Comparison of ENCODE assay signal across 21 mouse cellular contexts in the genomic region with DNA sequence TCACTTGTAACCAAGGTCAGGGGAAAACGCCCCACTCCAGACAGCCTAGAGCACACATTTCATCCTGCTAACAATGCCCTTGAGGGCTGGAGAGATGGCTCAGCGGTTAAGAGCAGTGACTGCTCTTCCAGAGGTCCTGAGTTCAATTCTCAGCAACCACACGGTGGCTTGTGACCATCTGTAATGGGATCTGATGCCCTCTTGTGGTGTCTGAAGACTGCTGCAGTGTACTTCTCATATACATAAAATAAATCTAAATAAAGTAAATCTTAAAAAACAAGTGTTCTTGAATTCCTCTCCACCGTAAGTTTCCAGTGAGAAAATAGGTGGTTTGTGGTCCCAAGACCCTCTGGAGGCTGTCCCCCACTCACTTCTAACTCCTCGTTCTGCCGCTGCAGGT. TPM values are rescaled to one million over a fixed set of nuclear protein-coding genes. Genes with fewer than 3 reads are reported as not detected.
DNase-seq lines count a peak whose midpoint lies in the region; ATAC-seq and TF ChIP-seq lines count a peak whose summit lies in the region.
"Had no signal": no experiment of that assay in that cellular context is flagged by ENCODE, and none has a peak within 500 bp of the region (broad histone marks: within the 10 kb centered on the region; RNA-seq: fewer than 3 reads in every experiment).

No protein-coding gene starts in this region.

- H3K27ac ChIP-seq in heart, postnatal 0 days (ENCODE audit: low read depth), result no peak overlapping the region
- no peak overlapping the region for H3K27ac ChIP-seq in heart, embryonic 10.5 days
- no peak overlapping the region for H3K27ac ChIP-seq in liver, postnatal 0 days (ENCODE audit: low read depth)
- H3K27ac ChIP-seq in liver, embryonic 11.5 days (ENCODE audit: low read depth, low read length), result no peak overlapping the region
- no peak overlapping the region for H3K27ac ChIP-seq in CH12.LX (ENCODE audit: insufficient read depth, low read depth)
- H3K27ac ChIP-seq: embryonic facial prominence, embryonic 15.5 days; limb, embryonic 13.5 days; midbrain, embryonic 10.5 days; neural tube, embryonic 12.5 days had no signal

- peak; percentile 11; the same call in 1 of the 2 replicates for TF ChIP-seq CTCF in heart, postnatal 0 days (IDR thresholded peaks at IDR 0.05; ENCODE audit: low read depth)
- peak; percentile 29; the same call in 1 of the 2 replicates for TF ChIP-seq CTCF in liver, postnatal 0 days (IDR thresholded peaks at IDR 0.05; ENCODE audit: low read depth)
- TF ChIP-seq CTCF in CH12.LX (conservative IDR thresholded peaks at IDR 0.05 in 1 of 2, IDR thresholded peaks at IDR 0.05 in 1 of 2; ENCODE audit: low read depth in 2 of 2, low read length in 2 of 2), result peak in 1 of 2 experiments; percentile 51; a peak in 2 of 4 replicates

- TF ChIP-seq RAD21 in CH12.LX (IDR thresholded peaks at IDR 0.05; ENCODE audit: low read depth, low read length), result peak; percentile 13

- no peak for ATAC-seq in heart, postnatal 0 days (ENCODE audit: insufficient read depth, low read depth)
- no peak for ATAC-seq in liver, postnatal 0 days
- ATAC-seq in liver, embryonic 11.5 days (replicated peaks; ENCODE audit: low FRiP score), result no peak
- ATAC-seq: inflammation-experienced regulatory T-cells, adult 6 months had no signal

- H3K9ac ChIP-seq in heart, postnatal 0 days (replicated peaks; ENCODE audit: low read depth, low read length), result no peak overlapping the region
- H3K9ac ChIP-seq in liver, postnatal 0 days (replicated peaks), result no peak overlapping the region
- no peak overlapping the region for H3K9ac ChIP-seq in liver, embryonic 11.5 days (ENCODE audit: low read depth, low read length)
- no peak overlapping the region for H3K9ac ChIP-seq in CH12.LX (ENCODE audit: insufficient read depth, low read depth)
- H3K9ac ChIP-seq: embryonic facial prominence, embryonic 15.5 days; limb, embryonic 13.5 days; neural tube, embryonic 12.5 days had no signal

- dilution Hi-C loops in CH12.LX (cut with MboI; ENCODE audit: extremely low pct_ligation_motif_present, extremely low pct_unique_long_range_greater_than_20kb, low sequenced_read_pairs), result no loop called here

- no peaks in the 10 kb centered on the region for H3K4me1 ChIP-seq in heart, postnatal 0 days (ENCODE audit: control insufficient read depth, insufficient read depth)
- H3K4me1 ChIP-seq in heart, embryonic 10.5 days, result peaks cover 7% of the 10 kb centered on the region; the same call in 1 of the 2 replicates
- H3K4me1 ChIP-seq in liver, postnatal 0 days (ENCODE audit: insufficient read depth), result no peaks in the 10 kb centered on the region
- no peaks in the 10 kb centered on the region for H3K4me1 ChIP-seq in liver, embryonic 11.5 days (replicated peaks; ENCODE audit: control insufficient read depth, insufficient read depth, low read length)
- peaks cover 7 to 42% of the 10 kb centered on the region in 2 experiments for H3K4me1 ChIP-seq in CH12.LX (ENCODE audit: control insufficient read depth in 1 of 2, insufficient read depth in 2 of 2)
- H3K4me1 ChIP-seq: embryonic facial prominence, embryonic 15.5 days; limb, embryonic 13.5 days; midbrain, embryonic 10.5 days; neural tube, embryonic 12.5 days had no signal

- H3K79me2 ChIP-seq in CH12.LX (replicated peaks; ENCODE audit: control insufficient read depth, extremely low read depth, insufficient read depth, poor library complexity, severe bottlenecking), result no peaks in the 10 kb centered on the region

- no peak overlapping the region for H3K4me2 ChIP-seq in heart, postnatal 0 days (ENCODE audit: low read depth, low read length)
- H3K4me2 ChIP-seq in liver, postnatal 0 days (ENCODE audit: low read depth, low read length), result no peak overlapping the region
- no peak overlapping the region for H3K4me2 ChIP-seq in liver, embryonic 11.5 days
- H3K4me2 ChIP-seq in CH12.LX (ENCODE audit: insufficient read depth, low read depth, poor library complexity, severe bottlenecking), result no peak overlapping the region
- H3K4me2 ChIP-seq: embryonic facial prominence, embryonic 15.5 days; limb, embryonic 13.5 days; neural tube, embryonic 12.5 days had no signal

- no peak for TF ChIP-seq EP300 in heart, postnatal 0 days (IDR thresholded peaks at IDR 0.05; ENCODE audit: low read depth)
- no peak for TF ChIP-seq EP300 in liver, postnatal 0 days (IDR thresholded peaks at IDR 0.05; ENCODE audit: low read depth)
- TF ChIP-seq EP300 in CH12.LX (IDR thresholded peaks at IDR 0.05; ENCODE audit: low read length), result no peak

- no peak for TF ChIP-seq POLR2A in CH12.LX (IDR thresholded peaks at IDR 0.05; ENCODE audit: low read depth, low read length)

- H3K27me3 ChIP-seq in heart, postnatal 0 days (ENCODE audit: control insufficient read depth, insufficient read depth, low read length), result no peaks in the 10 kb centered on the region
- no peaks in the 10 kb centered on the region for H3K27me3 ChIP-seq in heart, embryonic 10.5 days (ENCODE audit: insufficient read depth, poor library complexity, severe bottlenecking)
- H3K27me3 ChIP-seq in liver, postnatal 0 days (ENCODE audit: insufficient read depth, low read length), result no peaks in the 10 kb centered on the region
- H3K27me3 ChIP-seq in liver, embryonic 11.5 days (replicated peaks; ENCODE audit: control insufficient read depth, insufficient read depth, low read length), result no peaks in the 10 kb centered on the region
- no peaks in the 10 kb centered on the region for H3K27me3 ChIP-seq in CH12.LX (replicated peaks)
- H3K27me3 ChIP-seq: embryonic facial prominence, embryonic 15.5 days; limb, embryonic 13.5 days; neural tube, embryonic 12.5 days had no signal

- no peak overlapping the region for H3K4me3 ChIP-seq in heart, postnatal 0 days (ENCODE audit: low read depth, low read length)
- H3K4me3 ChIP-seq in heart, embryonic 10.5 days, result no peak overlapping the region
- no peak overlapping the region for H3K4me3 ChIP-seq in liver, postnatal 0 days (ENCODE audit: low read depth, low read length)
- H3K4me3 ChIP-seq in liver, embryonic 11.5 days (ENCODE audit: low read depth, low read length), result no peak overlapping the region
- no peak overlapping the region for H3K4me3 ChIP-seq in CH12.LX (replicated peaks in 1 of 3; ENCODE audit: low read depth in 2 of 3, low read length in 2 of 3, poor library complexity in 1 of 3)
- H3K4me3 ChIP-seq: embryonic facial prominence, embryonic 15.5 days; limb, embryonic 13.5 days; midbrain, embryonic 10.5 days; neural tube, embryonic 12.5 days had no signal

- 89% methylated on average over 6 of the region's 6 CpGs for WGBS in heart, postnatal 0 days
- 87% methylated on average over 6 of the region's 6 CpGs for WGBS in heart, embryonic 10.5 days
- 93% methylated on average over 6 of the region's 6 CpGs for WGBS in liver, postnatal 0 days (ENCODE audit: insufficient replicate concordance)
- WGBS in liver, embryonic 11.5 days, result 83% methylated on average over 6 of the region's 6 CpGs

- no peak for DNase-seq in heart, postnatal 0 days (ENCODE audit: low spot score)
- no peak for DNase-seq in heart, embryonic 10.5 days (ENCODE audit: low spot score)
- DNase-seq in liver, postnatal 0 days, result no peak
- no peak for DNase-seq in liver, embryonic 11.5 days (ENCODE audit: low spot score)
- DNase-seq in CH12.LX (ENCODE audit: extremely low read depth), result no peak
- DNase-seq in ZHBTc4 (ENCODE audit: low read depth, low spot score), result peak; percentile 40
- no peak for DNase-seq in right cerebral cortex, postnatal 25 days
- DNase-seq: cerebellum, adult 18-20 months; cerebellum, postnatal 36 days; gastrocnemius, postnatal 14 days; heart, adult 18-20 months; heart, postnatal 10 days; kidney, adult 9 months; kidney, postnatal 4 days; lung, postnatal 36 days; right cerebral cortex, adult 18-20 months had no signal

- no peaks in the 10 kb centered on the region for H3K9me3 ChIP-seq in heart, postnatal 0 days (replicated peaks; ENCODE audit: control insufficient read depth, low read length)
- no peaks in the 10 kb centered on the region for H3K9me3 ChIP-seq in heart, embryonic 10.5 days
- no peaks in the 10 kb centered on the region for H3K9me3 ChIP-seq in liver, postnatal 0 days (ENCODE audit: low read length)
- peaks cover 2% of the 10 kb centered on the region; the same call in 1 of the 2 replicates for H3K9me3 ChIP-seq in liver, embryonic 11.5 days (ENCODE audit: control insufficient read depth, low read length)
- peaks cover 10% of the 10 kb centered on the region for H3K9me3 ChIP-seq in CH12.LX (replicated peaks; ENCODE audit: low read length)
- H3K9me3 ChIP-seq: embryonic facial prominence, embryonic 15.5 days; midbrain, embryonic 10.5 days; neural tube, embryonic 12.5 days had no signal

- peaks cover 65% of the 10 kb centered on the region for H3K36me3 ChIP-seq in heart, postnatal 0 days (replicated peaks; ENCODE audit: control insufficient read depth, insufficient read depth, low read length)
- H3K36me3 ChIP-seq in heart, embryonic 10.5 days, result peaks cover 68% of the 10 kb centered on the region
- peaks cover 60% of the 10 kb centered on the region for H3K36me3 ChIP-seq in liver, postnatal 0 days (replicated peaks; ENCODE audit: insufficient read depth, low read length)
- peaks cover 41% of the 10 kb centered on the region for H3K36me3 ChIP-seq in liver, embryonic 11.5 days (ENCODE audit: control insufficient read depth, insufficient read depth, low read length)
- H3K36me3 ChIP-seq in CH12.LX (replicated peaks in 1 of 2; ENCODE audit: control insufficient read depth in 1 of 2, insufficient read depth in 1 of 2, low read length in 1 of 2), result peaks cover 40 to 81% of the 10 kb centered on the region in 2 experiments

- in situ Hi-C loops in CH12.LX (cut with MboI; ENCODE audit: low pct_ligation_motif_present, low pct_unique_long_range_greater_than_20kb, low sequenced_read_pairs), result no loop called here

TF ChIP-seq in CH12.LX, 34 proteins besides CTCF, POLR2A, EP300 and RAD21:
- TF ChIP-seq SMC3 (IDR thresholded peaks at IDR 0.05; ENCODE audit: low read depth, low read length) (peak; percentile 22; the same call in 1 of the 2 replicates), IRF4 (IDR thresholded peaks at IDR 0.05; ENCODE audit: low read depth, low read length) (no peak)
TF ChIP-seq in CH12.LX: peak in this region for 1.

RNA-seq across cellular contexts. Expression of a gene that starts 33.8 kb away (rescaled TPM):
- 37.9 and 38.6 TPM in 2 replicates for total RNA-seq in heart, postnatal 0 days (2014; rRNA removed; ENCODE audit: low replicate concordance)
- 39.0 and 45.8 TPM in 2 replicates for polyA plus RNA-seq in heart, postnatal 0 days (2015; fragmentation: Nextera tagmentation; extraction: Ambion mirVana)
- polyA plus RNA-seq in heart, embryonic 10.5 days (2016; fragmentation: Nextera tagmentation; extraction: Ambion mirVana), result 46.1 and 52.1 TPM in 2 replicates
- 29.5 TPM in 2 replicates for polyA plus RNA-seq in liver, postnatal 0 days (2015; fragmentation: Nextera tagmentation; extraction: Ambion mirVana)
- polyA plus RNA-seq in liver, embryonic 11.5 days (2014; fragmentation: Nextera tagmentation; extraction: Ambion mirVana), result 48.7 and 55.2 TPM in 2 replicates
- 22.8 and 26.5 TPM in 2 replicates for total RNA-seq in CH12.LX (2012; rRNA removed)
- total RNA-seq in CH12.LX (2014; rRNA removed), result 27.2 and 28.1 TPM in 2 replicates
- 25.3 and 25.9 TPM in 2 replicates for polyA plus RNA-seq in CH12.LX (2012; ENCODE audit: insufficient read length, low read depth)
